Mouse (Mus musculus) hindbrain, embryonic 15.5 days (tissue): ENCODE measurements around the gene Timm10b. TPM values are rescaled to one million over a fixed set of nuclear protein-coding genes. Genes with fewer than 3 reads are reported as not detected.

Experiments
- ATAC-seq: fragments of 200-750 bp; cut with Nextera tagmentation; 2 replicates; pipeline ENCODE4 v1.8.0; 2017; ENCODE audit warnings: low read depth, moderate number of reproducible peaks, moderate TSS enrichment; ENCODE audit not compliant: low FRiP score
- H3K27ac ChIP-seq: fragments of 300-500 bp; sonication (generic); replicated peaks from 2 replicates; pipeline ENCODE4 v1.5.1; 2015; ENCODE audit warnings: mild to moderate bottlenecking, inconsistent platforms
- H3K27me3 ChIP-seq: fragments of 300-500 bp; sonication (generic); 2 replicates; pipeline ENCODE4 v1.6.1; 2015; ENCODE audit warnings: control low read depth, inconsistent platforms
- H3K36me3 ChIP-seq: fragments of 300-500 bp; sonication (generic); 2 replicates; pipeline ENCODE4 v1.6.1; 2015; ENCODE audit warnings: control low read depth, inconsistent platforms
- H3K4me1 ChIP-seq: fragments of 300-500 bp; sonication (generic); replicated peaks from 2 replicates; pipeline ENCODE4 v1.6.1; 2015; ENCODE audit warnings: control low read depth, inconsistent platforms
- H3K4me2 ChIP-seq: fragments of 300-500 bp; sonication (generic); 2 replicates; pipeline ENCODE4 v1.6.1; 2015; ENCODE audit warnings: moderate library complexity, mild to moderate bottlenecking, inconsistent platforms
- H3K4me3 ChIP-seq: fragments of 300-500 bp; sonication (generic); 2 replicates; pipeline ENCODE4 v1.5.1; 2015; ENCODE audit warnings: mild to moderate bottlenecking, inconsistent platforms
- H3K9ac ChIP-seq: fragments of 300-500 bp; sonication (generic); 2 replicates; pipeline ENCODE4 v1.6.1; 2015; ENCODE audit warnings: inconsistent platforms
- H3K9me3 ChIP-seq: fragments of 300-500 bp; sonication (generic); 2 replicates; pipeline ENCODE4 v1.6.1; 2016; ENCODE audit warnings: control low read depth, inconsistent platforms
- WGBS: fragments of 180-500 bp; shearing (Covaris S2); methylation state at CpG from one replicate; pipeline ENCODE4 v1.1.7; 2015; 5-methylcytosine and 5-hydroxymethylcytosine counted together
- polyA plus RNA-seq: library from polyadenylated mRNA; unstranded; fragments of >200 nt; fragmentation: Nextera tagmentation; extraction: Ambion mirVana; gene quantifications from 2 replicates; pipeline ENCODE4 v1.2.1, GENCODE M21; 2015

Timm10b gene
- polyA plus RNA-seq, 1 experiment from 2014 or later = 145 TPM

DNA sequence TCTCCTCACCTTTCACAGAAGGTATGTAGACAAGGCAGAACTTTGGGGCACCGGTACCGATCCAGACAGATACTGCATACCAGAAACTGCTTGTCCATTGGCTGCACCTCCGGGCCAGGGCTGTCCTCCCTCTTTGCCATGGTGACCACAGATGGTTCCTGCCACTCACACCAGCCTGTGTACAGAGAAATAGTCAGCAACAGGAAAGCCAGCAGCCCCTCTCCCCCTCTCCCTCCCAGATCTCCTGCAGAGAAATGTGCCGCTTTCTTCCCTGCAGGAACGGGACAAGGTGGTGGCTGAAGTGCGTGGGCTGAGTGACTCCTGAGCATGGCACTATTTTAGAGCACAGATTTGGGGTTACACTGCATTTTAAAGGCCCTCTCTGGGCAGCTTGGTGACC lies 14.5 kb upstream of the Timm10b start:
- Histone ChIP-seq H3K27ac (no peak overlapping the region), H3K4me1 (peaks cover 15% of the 10 kb centered on the region), H3K9me3 (no peaks in the 10 kb centered on the region), H3K4me3 (no peak overlapping the region), H3K4me2 (no peak overlapping the region), H3K27me3 (no peaks in the 10 kb centered on the region), H3K9ac (no peak overlapping the region), H3K36me3 (peaks cover 46% of the 10 kb centered on the region)
- ATAC-seq = no peak
- 74% methylated on average over 6 of the region's 6 CpGs for WGBS

DNA sequence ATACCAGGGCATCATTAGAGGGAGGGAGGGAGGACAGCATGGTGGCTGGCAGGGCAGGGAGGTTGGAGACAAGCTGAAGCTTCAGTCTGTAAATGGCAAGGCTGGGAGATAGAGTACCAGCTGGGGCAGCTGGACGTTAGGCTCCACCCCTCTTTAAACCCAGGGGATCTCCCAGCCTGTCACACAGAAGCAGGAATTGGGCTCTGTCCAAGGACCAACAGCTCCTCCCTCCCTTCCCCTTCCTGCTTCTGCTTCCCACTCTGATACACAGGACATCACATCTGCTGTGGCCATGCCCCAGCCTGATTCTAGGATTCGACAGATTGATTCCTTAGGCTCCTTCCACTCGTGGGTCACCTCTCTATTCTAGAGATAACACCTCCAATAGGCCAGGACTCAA lies 11.2 kb upstream of the Timm10b start:
- H3K9me3 ChIP-seq = no peaks in the 10 kb centered on the region
- H3K4me3 ChIP-seq = no peak overlapping the region
- H3K4me2 ChIP-seq = no peak overlapping the region
- peaks cover 18% of the 10 kb centered on the region for H3K36me3 ChIP-seq
- no peaks in the 10 kb centered on the region for H3K27me3 ChIP-seq
- no peak overlapping the region for H3K9ac ChIP-seq
- no peak; the same call in 1 of the 2 replicates for ATAC-seq
- peaks cover 36% of the 10 kb centered on the region for H3K4me1 ChIP-seq
- WGBS = 23% methylated on average over 3 of the region's 3 CpGs
- H3K27ac ChIP-seq = 0 out of 2 replicates have a peak overlapping the region, but pooled peaks have one; percentile 26

DNA sequence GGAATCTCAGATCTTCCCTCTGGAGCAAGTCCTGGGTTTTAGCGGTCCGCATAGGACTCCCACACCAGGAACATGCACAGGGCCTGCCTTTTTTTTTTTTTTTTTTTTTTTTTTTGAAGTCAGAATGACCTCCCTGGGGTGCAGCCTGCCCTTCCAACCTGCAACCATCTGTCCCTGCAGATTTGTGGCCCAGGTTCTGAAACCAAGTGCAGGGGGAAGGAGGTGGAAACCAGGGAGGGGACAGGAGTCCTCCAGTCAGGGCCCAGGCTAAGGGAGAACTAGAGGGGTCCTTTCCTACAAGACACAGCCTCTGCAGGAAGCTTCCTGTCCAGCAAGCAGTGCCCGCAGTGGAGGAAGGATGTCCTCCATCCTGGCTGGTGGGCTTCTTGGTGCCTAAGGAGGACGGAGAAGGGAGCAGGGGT lies 7.3 kb upstream of the Timm10b start:
- H3K36me3 ChIP-seq = peaks cover 16% of the 10 kb centered on the region
- peak overlapping the region; percentile 98 for H3K9ac ChIP-seq
- ATAC-seq = peak; percentile 23
- no peaks in the 10 kb centered on the region for H3K9me3 ChIP-seq
- H3K4me1 ChIP-seq = peaks cover 48% of the 10 kb centered on the region
- peak overlapping the region; percentile 93 for H3K27ac ChIP-seq
- WGBS = 8% methylated on average over 4 of the region's 4 CpGs
- no peaks in the 10 kb centered on the region for H3K27me3 ChIP-seq
- H3K4me2 ChIP-seq = peak overlapping the region; percentile 81
- H3K4me3 ChIP-seq = peak overlapping the region; percentile 88

DNA sequence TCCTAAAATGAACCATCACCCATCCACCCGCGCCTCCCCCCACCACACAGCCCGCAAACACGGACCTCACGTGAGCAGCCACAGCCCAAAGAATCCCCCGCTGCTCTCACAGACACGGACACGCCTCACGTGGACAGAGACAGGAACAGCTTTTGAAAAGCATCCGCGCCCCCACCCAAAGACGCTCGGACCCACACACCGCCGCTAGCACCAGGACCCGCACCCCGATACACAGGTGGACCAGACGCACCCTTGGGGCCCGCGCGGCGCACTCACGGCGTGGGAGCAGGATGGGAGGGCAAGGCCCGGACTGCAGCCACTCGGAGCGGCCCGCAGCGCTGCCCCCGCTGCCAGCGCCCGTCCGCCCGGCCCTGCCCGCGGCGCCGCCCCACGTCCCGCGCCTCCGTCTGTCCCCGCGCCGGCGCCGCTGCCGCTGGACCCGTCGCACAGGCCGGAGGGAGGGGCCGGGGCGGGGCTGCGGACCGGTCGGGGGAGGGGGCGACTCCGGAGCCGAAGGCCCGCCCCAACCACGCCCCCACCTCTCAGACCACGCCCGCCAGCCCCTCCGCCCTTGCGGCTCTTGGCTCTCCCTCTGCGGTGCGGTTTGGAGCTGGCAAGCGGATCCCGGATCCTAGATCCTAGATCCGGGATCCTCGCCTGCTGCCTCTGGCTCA lies 6.6 kb upstream of the Timm10b start, which contains the start of gene Trim3:
Gene Trim3, minus strand, starts transcription at position 445 of the 674 bp plus-strand sequence.
- peak; percentile 90 for ATAC-seq
- WGBS = under 1% methylated on average over 56 of the region's 71 CpGs

DNA sequence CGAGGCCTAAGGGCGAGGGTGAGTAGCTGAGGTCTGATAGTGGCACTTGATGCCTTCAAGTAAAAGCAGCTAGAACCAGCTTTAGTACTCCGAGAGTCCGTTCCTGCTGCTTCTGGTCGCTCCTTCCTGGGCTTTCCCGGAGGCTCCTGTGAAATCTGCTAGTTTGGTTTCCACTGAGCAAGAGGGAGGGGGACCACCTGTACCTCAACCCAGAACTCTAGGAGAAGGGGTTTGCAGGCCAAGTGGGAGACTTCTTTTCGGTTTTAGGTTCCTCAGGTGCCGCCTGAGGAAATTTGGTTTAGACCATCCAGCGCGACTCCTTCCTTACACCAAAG lies 6.1 kb upstream of the Timm10b start:
- Histone ChIP-seq H3K4me1 (peaks cover 45% of the 10 kb centered on the region), H3K9me3 (no peaks in the 10 kb centered on the region), H3K9ac (peak overlapping the region; percentile 98), H3K4me2 (peak overlapping the region; percentile 81), H3K27me3 (no peaks in the 10 kb centered on the region), H3K4me3 (peak overlapping the region; percentile 88), H3K36me3 (peaks cover 18% of the 10 kb centered on the region), H3K27ac (peak overlapping the region; percentile 93)
- 3% methylated on average over 10 of the region's 10 CpGs for WGBS
- no peak for ATAC-seq

More for the DNA sequence above, 6.6 kb upstream of the Timm10b start, which contains the start of gene Trim3:
- Histone ChIP-seq H3K9ac (peak within 1 kb of the TSS; percentile 98), H3K4me1 (peaks cover 47% of the 10 kb centered on the region), H3K27me3 (no peaks in the 10 kb centered on the region), H3K36me3 (peaks cover 18% of the 10 kb centered on the region), H3K9me3 (no peaks in the 10 kb centered on the region), H3K4me2 (peak within 1 kb of the TSS; percentile 81), H3K27ac (peak within 1 kb of the TSS; percentile 93), H3K4me3 (peak within 1 kb of the TSS; percentile 88)

DNA sequence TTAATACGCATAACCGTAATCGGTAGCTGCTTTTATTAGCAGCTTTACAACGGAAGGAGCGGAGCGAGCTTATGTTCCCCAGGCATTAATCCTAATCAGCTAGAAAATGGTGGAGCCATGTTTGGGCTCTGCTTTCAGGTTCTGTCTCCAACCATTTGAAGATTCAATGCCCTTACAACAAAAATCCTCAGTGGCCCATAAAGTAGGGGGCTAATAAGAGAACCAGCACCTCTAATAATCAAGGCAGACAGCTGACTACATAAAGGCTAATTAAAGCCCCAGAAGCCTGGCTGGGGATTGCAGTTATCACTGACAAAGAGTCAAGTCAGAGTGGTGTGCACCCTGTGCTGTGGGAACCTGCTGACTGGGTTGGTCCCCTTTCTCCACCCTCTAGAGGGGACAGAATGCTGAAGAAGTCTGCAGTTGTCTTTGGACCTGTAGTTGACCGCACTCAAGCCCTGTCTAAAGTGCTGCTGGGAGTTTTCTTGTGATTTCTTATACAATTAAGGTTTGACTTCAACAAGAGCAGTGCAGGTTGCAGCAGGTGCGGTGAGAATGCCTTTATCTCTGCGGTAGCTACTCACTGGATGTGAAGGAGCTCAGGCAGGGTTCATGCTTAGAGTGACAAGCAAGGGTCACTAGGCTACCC lies 5.5 kb upstream of the Timm10b start:
- H3K4me3 ChIP-seq = peak overlapping the region; percentile 88
- WGBS = 47% methylated on average over 9 of the region's 9 CpGs
- H3K9me3 ChIP-seq = no peaks in the 10 kb centered on the region
- no peak for ATAC-seq
- H3K36me3 ChIP-seq = peaks cover 18% of the 10 kb centered on the region
- H3K9ac ChIP-seq = peak overlapping the region; percentile 98; the same call in 1 of the 2 replicates
- peak overlapping the region; percentile 81 for H3K4me2 ChIP-seq
- no peaks in the 10 kb centered on the region for H3K27me3 ChIP-seq
- peak overlapping the region; percentile 93 for H3K27ac ChIP-seq
- H3K4me1 ChIP-seq = peaks cover 45% of the 10 kb centered on the region

DNA sequence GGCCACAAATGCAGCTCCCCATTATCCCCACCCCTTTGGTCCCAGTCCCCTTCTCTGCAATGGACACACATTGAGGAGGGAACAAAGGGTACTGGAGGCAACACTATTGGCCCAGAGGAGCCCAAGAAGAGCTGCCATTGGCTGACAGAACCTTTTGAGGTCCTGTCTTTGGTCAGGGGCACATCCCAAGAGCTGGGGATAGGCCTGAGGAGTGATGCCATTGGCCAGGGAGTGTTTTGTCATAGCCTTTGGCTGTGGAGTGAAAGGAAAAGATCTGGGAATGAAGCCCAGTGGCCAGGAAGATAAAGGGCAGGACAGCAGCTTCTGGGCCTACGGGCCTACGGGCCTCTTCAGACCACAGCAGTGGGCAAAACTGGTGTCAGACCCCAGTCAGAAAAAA lies 4.1 kb upstream of the Timm10b start:
- WGBS = 91% methylated on average over 2 of the region's 2 CpGs
- H3K4me3 ChIP-seq = no peak overlapping the region
- H3K27ac ChIP-seq = no peak overlapping the region; the same call in 1 of the 2 replicates
- H3K36me3 ChIP-seq = peaks cover 18% of the 10 kb centered on the region
- H3K9me3 ChIP-seq = no peaks in the 10 kb centered on the region
- H3K27me3 ChIP-seq = no peaks in the 10 kb centered on the region
- H3K9ac ChIP-seq = no peak overlapping the region
- H3K4me1 ChIP-seq = peaks cover 45% of the 10 kb centered on the region
- no peak for ATAC-seq
- no peak overlapping the region for H3K4me2 ChIP-seq

DNA sequence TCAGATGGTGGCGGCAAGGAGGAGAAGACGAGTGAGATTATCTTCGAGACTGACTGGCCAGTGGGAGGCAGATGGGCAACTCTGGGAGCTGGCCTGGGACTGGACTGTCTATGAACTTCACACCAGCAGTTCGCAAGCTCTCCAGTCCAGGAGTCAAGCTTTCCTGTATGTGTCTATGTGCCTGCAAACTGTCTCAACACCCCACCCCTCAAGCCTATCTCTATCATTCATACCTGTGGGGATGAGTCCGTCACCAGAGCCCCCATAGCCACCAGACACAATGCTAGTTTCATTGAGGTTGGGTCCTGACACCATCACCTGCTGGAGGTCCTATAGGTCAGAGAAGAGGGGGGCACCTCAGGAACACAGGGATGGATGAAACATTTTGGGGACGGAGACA lies 1.1 kb upstream of the Timm10b start:
- peaks cover 22% of the 10 kb centered on the region for H3K36me3 ChIP-seq
- no peak overlapping the region for H3K9ac ChIP-seq
- H3K4me2 ChIP-seq = peak overlapping the region; percentile 90
- no peak overlapping the region for H3K27ac ChIP-seq
- H3K4me3 ChIP-seq = no peak overlapping the region
- 95% methylated on average over 6 of the region's 6 CpGs for WGBS
- H3K9me3 ChIP-seq = no peaks in the 10 kb centered on the region
- H3K27me3 ChIP-seq = no peaks in the 10 kb centered on the region
- no peak for ATAC-seq
- H3K4me1 ChIP-seq = peaks cover 41% of the 10 kb centered on the region

DNA sequence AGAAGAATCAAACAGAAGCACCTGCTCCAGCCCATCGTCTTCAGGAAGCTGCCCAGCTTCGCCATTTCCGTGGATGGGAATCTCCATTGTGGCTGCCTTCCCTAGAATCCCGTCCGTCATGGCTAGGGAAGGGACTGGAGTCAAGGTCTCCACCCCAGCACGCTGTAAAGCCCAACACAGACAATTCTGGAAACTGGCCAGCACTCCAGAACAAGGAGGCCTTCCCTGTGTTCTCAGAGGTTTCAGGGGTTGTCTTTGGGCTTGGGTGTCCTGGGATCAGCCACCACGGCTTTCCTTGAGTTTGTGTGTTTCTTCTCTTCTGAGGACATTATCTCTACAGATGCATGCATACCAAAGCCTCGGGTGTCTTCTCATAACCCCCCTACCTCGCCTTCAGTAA lies 552 bp upstream of the Timm10b start:
- Histone ChIP-seq H3K36me3 (peaks cover 26% of the 10 kb centered on the region), H3K4me1 (peaks cover 36% of the 10 kb centered on the region), H3K4me3 (peak overlapping the region; percentile 77), H3K27me3 (no peaks in the 10 kb centered on the region), H3K9me3 (no peaks in the 10 kb centered on the region), H3K4me2 (peak overlapping the region; percentile 90), H3K9ac (peak overlapping the region; percentile 86), H3K27ac (no peak overlapping the region)
- ATAC-seq = no peak
- 79% methylated on average over 9 of the region's 9 CpGs for WGBS

DNA sequence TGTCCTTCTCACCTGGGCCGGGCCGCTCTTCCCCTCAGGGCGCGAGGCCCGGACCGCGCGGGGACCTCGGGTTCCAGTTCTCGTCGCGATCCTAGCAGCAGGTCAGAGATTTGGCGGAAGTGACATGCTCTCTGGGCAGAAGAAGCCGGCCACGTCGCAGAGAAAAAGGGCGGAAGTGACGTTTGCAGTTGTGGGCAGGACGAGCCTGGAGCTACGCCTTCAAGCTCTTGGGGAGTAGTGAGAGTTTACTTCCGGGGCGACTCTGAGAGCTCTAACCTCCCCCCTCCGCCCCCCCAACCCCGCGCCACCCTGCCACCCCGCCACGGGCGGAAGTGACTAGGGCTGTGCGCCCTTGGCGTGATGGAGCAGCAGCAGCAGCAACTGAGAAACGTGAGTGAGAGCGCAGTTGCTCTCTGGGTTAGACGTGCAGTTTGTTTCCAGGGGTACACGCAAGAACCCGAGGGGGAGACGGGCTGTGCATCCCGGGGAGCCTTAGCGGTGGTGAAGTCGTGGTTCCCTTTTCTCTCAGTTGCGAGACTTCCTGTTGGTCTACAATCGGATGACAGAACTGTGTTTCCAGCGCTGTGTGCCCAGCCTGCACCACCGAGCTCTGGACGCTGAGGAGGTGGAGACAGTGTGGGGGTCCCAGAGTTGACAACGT lies 507 bp downstream of the Timm10b start, which contains the start of the genes Arfip2 and Gm45799:
Gene Arfip2, minus strand, starts transcription at position 184 of the 661 bp plus-strand sequence.
Gene Gm45799, plus strand, starts transcription at position 320 of the 661 bp plus-strand sequence.
- under 1% methylated on average over 44 of the region's 45 CpGs for WGBS
- peak; percentile 97 for ATAC-seq

DNA sequence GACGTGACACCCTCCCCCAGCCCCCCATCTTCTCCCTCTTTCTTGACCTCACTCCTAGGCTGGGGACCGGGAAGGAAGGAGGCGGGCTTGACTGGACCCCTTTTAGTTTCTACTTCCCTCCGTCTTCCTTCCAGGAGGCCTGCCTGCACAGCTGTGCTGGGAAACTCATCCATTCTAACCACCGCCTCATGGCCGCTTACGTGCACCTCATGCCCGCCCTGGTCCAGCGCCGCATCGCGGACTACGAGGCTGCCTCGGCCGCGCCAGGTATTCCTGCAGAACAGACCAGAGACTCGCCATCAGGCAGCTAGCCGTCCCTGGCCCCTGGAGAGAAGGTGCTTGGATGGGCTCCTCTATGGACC lies 1.0 kb downstream of the Timm10b start:
- WGBS = under 1% methylated on average over 18 of the region's 18 CpGs
- no peaks in the 10 kb centered on the region for H3K9me3 ChIP-seq
- peaks cover 26% of the 10 kb centered on the region for H3K36me3 ChIP-seq
- H3K27ac ChIP-seq = peak overlapping the region; percentile 91
- H3K27me3 ChIP-seq = no peaks in the 10 kb centered on the region
- H3K4me3 ChIP-seq = peak overlapping the region; percentile 77
- H3K9ac ChIP-seq = peak overlapping the region; percentile 86
- H3K4me2 ChIP-seq = peak overlapping the region; percentile 90
- peaks cover 30% of the 10 kb centered on the region for H3K4me1 ChIP-seq
- no peak for ATAC-seq

More for the DNA sequence above, 507 bp downstream of the Timm10b start, which contains the start of the genes Arfip2 and Gm45799:
- peak within 1 kb of the TSS; percentile 86 for H3K9ac ChIP-seq
- peaks cover 26% of the 10 kb centered on the region for H3K36me3 ChIP-seq
- peaks cover 30% of the 10 kb centered on the region for H3K4me1 ChIP-seq
- peak within 1 kb of the TSS; percentile 77 for H3K4me3 ChIP-seq
- H3K4me2 ChIP-seq = peak within 1 kb of the TSS; percentile 90
- H3K27me3 ChIP-seq = no peaks in the 10 kb centered on the region
- H3K9me3 ChIP-seq = no peaks in the 10 kb centered on the region
- H3K27ac ChIP-seq = peak within 1 kb of the TSS; percentile 91

DNA sequence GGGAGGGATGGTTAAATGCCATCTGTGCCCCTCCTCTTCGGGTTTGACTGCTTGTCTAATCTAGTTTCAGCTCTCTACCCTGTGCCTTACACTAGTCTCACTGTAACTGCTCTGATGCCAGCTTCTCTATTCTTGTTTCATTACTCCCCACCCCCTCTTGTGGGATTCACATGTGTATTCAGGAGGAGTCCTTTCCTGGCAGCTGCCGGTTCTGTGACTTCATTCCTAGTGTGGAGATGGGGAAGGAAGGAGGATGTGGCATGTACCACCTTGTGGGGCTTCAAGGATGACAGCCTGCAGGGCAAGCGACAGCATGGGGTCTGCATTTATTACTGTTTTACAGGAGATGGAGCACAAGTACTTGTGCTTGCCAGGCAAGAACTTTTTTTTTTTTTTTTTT lies 2.1 kb downstream of the Timm10b start:
- Histone ChIP-seq H3K36me3 (peaks cover 16% of the 10 kb centered on the region), H3K4me1 (peaks cover 30% of the 10 kb centered on the region), H3K27ac (no peak overlapping the region), H3K4me3 (no peak overlapping the region), H3K27me3 (no peaks in the 10 kb centered on the region), H3K4me2 (peak overlapping the region; percentile 90), H3K9ac (no peak overlapping the region), H3K9me3 (no peaks in the 10 kb centered on the region)
- no peak for ATAC-seq
- 79% methylated on average over 3 of the region's 3 CpGs for WGBS
